Mouse (Mus musculus) hindbrain, postnatal 0 days (tissue): ENCODE measurements around the gene Acta1. TPM values are rescaled to one million over a fixed set of nuclear protein-coding genes. Genes with fewer than 3 reads are reported as not detected.

Experiments used
- ATAC-seq: fragments of 200-750 bp; cut with Nextera tagmentation; 2 replicates; pipeline ENCODE4 v1.8.0; 2017; ENCODE audit warnings: mild to moderate bottlenecking, moderate TSS enrichment, moderate library complexity
- DNase-seq: peaks from one replicate; pipeline ENCODE4 v3.0.0-alpha.2; 2015; ENCODE audit warnings: low spot score
- H3K27ac ChIP-seq: fragments of 300-500 bp; sonication (generic); 2 replicates; pipeline ENCODE4 v1.5.1; 2014; ENCODE audit warnings: mild to moderate bottlenecking
- H3K27me3 ChIP-seq: fragments of 300-500 bp; sonication (generic); 2 replicates; pipeline ENCODE4 v1.6.1; 2014; ENCODE audit warnings: low read length, mixed read lengths; ENCODE audit not compliant: insufficient read depth
- H3K36me3 ChIP-seq: fragments of 300-500 bp; sonication (generic); 2 replicates; pipeline ENCODE4 v1.6.1; 2014; ENCODE audit warnings: low read length, mixed read lengths; ENCODE audit not compliant: insufficient read depth
- H3K4me1 ChIP-seq: fragments of 300-500 bp; sonication (generic); 2 replicates; pipeline ENCODE4 v1.6.1; 2014; ENCODE audit warnings: antibody characterized with exemption, low read length, mixed read lengths; ENCODE audit not compliant: insufficient read depth
- H3K4me2 ChIP-seq: fragments of 300-500 bp; sonication (generic); 2 replicates; pipeline ENCODE4 v1.6.1; 2014; ENCODE audit warnings: low read depth, mild to moderate bottlenecking, low read length, moderate library complexity, mixed read lengths
- H3K4me3 ChIP-seq: fragments of 300-500 bp; sonication (generic); 2 replicates; pipeline ENCODE4 v1.5.1; 2014; ENCODE audit warnings: low read length
- H3K9ac ChIP-seq: fragments of 300-500 bp; sonication (generic); replicated peaks from 2 replicates; pipeline ENCODE4 v1.6.1; 2014; ENCODE audit warnings: mild to moderate bottlenecking, low read length, moderate library complexity, mixed read lengths
- H3K9me3 ChIP-seq: fragments of 300-500 bp; sonication (generic); 2 replicates; pipeline ENCODE4 v1.6.1; 2016; ENCODE audit warnings: low read length, mixed read lengths
- CTCF ChIP-seq: IDR thresholded peaks from 2 replicates; pipeline ENCODE4 v1.5.1; 2016; ENCODE audit warnings: antibody characterized with exemption, control low read depth, low read depth
- WGBS: fragments of 180-500 bp; shearing (Covaris S2); extraction: QIAGEN DNeasy Blood & Tissue Kit; methylation state at CpG from one replicate; pipeline ENCODE4 v1.1.7; 2014; 5-methylcytosine and 5-hydroxymethylcytosine counted together
- polyA plus RNA-seq: library from polyadenylated mRNA; unstranded; fragments of >200 nt; fragmentation: Nextera tagmentation; extraction: Ambion mirVana; gene quantifications from 2 replicates; pipeline ENCODE4 v1.2.1, GENCODE M21; 2015
- total RNA-seq: library from RNA; depleted of rRNA; stranded (reverse); fragments of >200 nt; gene quantifications from 2 replicates; pipeline ENCODE4 v1.2.3, GENCODE M21; 2014; rRNA removed

Gene Acta1
- 21.2 and 139 TPM in 2 replicates for total RNA-seq
- polyA plus RNA-seq = 13.9 and 15.1 TPM in 2 replicates

- H3K4me1 ChIP-seq = peaks cover 11% of the 10 kb centered on the region
- no peak within 1 kb of the TSS for H3K4me3 ChIP-seq
- DNase-seq (no peak), ATAC-seq (no peak)
- no peak for TF ChIP-seq CTCF
- H3K36me3 ChIP-seq = no peaks in the 10 kb centered on the region
- H3K9ac ChIP-seq = no peak within 1 kb of the TSS
- H3K27me3 ChIP-seq = peaks cover 22% of the 10 kb centered on the region
- H3K9me3 ChIP-seq = no peaks in the 10 kb centered on the region
- no peak within 1 kb of the TSS for H3K27ac ChIP-seq
- no peak within 1 kb of the TSS for H3K4me2 ChIP-seq
- 31% methylated on average over 15 of the region's 15 CpGs for WGBS
These were observed at the start of gene Acta1 for GRCm38 (mm10) chr8:123894502-123895097. TSS of gene Acta1 (minus strand) at chr8:123894751.

GRCm38 (mm10) chr8:123929026-123929425 is 34.5 kb upstream of the Acta1 start:
- Histone ChIP-seq H3K9me3 (no peaks in the 10 kb centered on the region), H3K27me3 (no peaks in the 10 kb centered on the region), H3K36me3 (peaks cover 49% of the 10 kb centered on the region), H3K27ac (no peak overlapping the region), H3K4me3 (no peak overlapping the region), H3K9ac (no peak overlapping the region), H3K4me2 (no peak overlapping the region), H3K4me1 (no peaks in the 10 kb centered on the region)
- 93% methylated on average over 7 of the region's 7 CpGs for WGBS
- no peak for TF ChIP-seq CTCF
- DNase-seq = no peak
- ATAC-seq = no peak

GRCm38 (mm10) chr8:123925671-123926070 is 31.1 kb upstream of the Acta1 start:
- no peak for ATAC-seq
- WGBS = 95% methylated on average over 3 of the region's 3 CpGs
- no peak overlapping the region for H3K4me2 ChIP-seq
- H3K27me3 ChIP-seq = no peaks in the 10 kb centered on the region
- H3K4me1 ChIP-seq = no peaks in the 10 kb centered on the region
- DNase-seq = no peak
- H3K4me3 ChIP-seq = no peak overlapping the region
- no peak for TF ChIP-seq CTCF
- H3K36me3 ChIP-seq = peaks cover 53% of the 10 kb centered on the region
- no peak overlapping the region for H3K9ac ChIP-seq
- H3K9me3 ChIP-seq = no peaks in the 10 kb centered on the region
- H3K27ac ChIP-seq = no peak overlapping the region

GRCm38 (mm10) chr8:123924719-123925118 is 30.2 kb upstream of the Acta1 start:
- 16% methylated on average over 2 of the region's 2 CpGs for WGBS
- peak; percentile 97 for TF ChIP-seq CTCF
- Histone ChIP-seq H3K36me3 (peaks cover 53% of the 10 kb centered on the region), H3K9ac (no peak overlapping the region), H3K4me1 (no peaks in the 10 kb centered on the region), H3K27me3 (no peaks in the 10 kb centered on the region), H3K4me2 (no peak overlapping the region), H3K27ac (no peak overlapping the region), H3K9me3 (no peaks in the 10 kb centered on the region), H3K4me3 (no peak overlapping the region)
- DNase-seq = peak; percentile 90
- ATAC-seq = peak; percentile 94

- Histone ChIP-seq H3K27ac (no peak overlapping the region), H3K9me3 (no peaks in the 10 kb centered on the region), H3K9ac (no peak overlapping the region), H3K4me3 (no peak overlapping the region), H3K4me2 (no peak overlapping the region), H3K27me3 (no peaks in the 10 kb centered on the region), H3K4me1 (no peaks in the 10 kb centered on the region), H3K36me3 (peaks cover 74% of the 10 kb centered on the region)
- TF ChIP-seq CTCF = no peak
- DNase-seq (no peak), ATAC-seq (no peak)
- 93% methylated on average over 3 of the region's 3 CpGs for WGBS
These were observed 20.1 kb upstream of the Acta1 start for GRCm38 (mm10) chr8:123914635-123915034.

GRCm38 (mm10) chr8:123912265-123912664 is 17.7 kb upstream of the Acta1 start:
- Histone ChIP-seq H3K4me1 (no peaks in the 10 kb centered on the region), H3K4me2 (no peak overlapping the region), H3K27ac (no peak overlapping the region), H3K9me3 (no peaks in the 10 kb centered on the region), H3K27me3 (no peaks in the 10 kb centered on the region), H3K4me3 (no peak overlapping the region), H3K9ac (no peak overlapping the region), H3K36me3 (peaks cover 76% of the 10 kb centered on the region)
- no peak for DNase-seq
- 89% methylated on average over 4 of the region's 4 CpGs for WGBS
- ATAC-seq = no peak
- TF ChIP-seq CTCF = no peak

- Histone ChIP-seq H3K4me1 (no peaks in the 10 kb centered on the region), H3K36me3 (peaks cover 72% of the 10 kb centered on the region), H3K9me3 (no peaks in the 10 kb centered on the region), H3K9ac (no peak overlapping the region), H3K4me2 (no peak overlapping the region), H3K27me3 (no peaks in the 10 kb centered on the region), H3K4me3 (no peak overlapping the region), H3K27ac (no peak overlapping the region)
- no peak for DNase-seq
- no peak for ATAC-seq
- WGBS = 85% methylated on average over 6 of the region's 6 CpGs
- TF ChIP-seq CTCF = no peak
These were observed 13.1 kb upstream of the Acta1 start for GRCm38 (mm10) chr8:123907604-123908003.
